Mouse (Mus musculus): Measurements from ENCODE around the gene Sin3a. TPM values are rescaled to one million over a fixed set of nuclear protein-coding genes. Genes with fewer than 3 reads are reported as not detected.

Sin3a gene
- 25.4 TPM for polyA plus RNA-seq (2017; shearing (Covaris generic))

GRCm38 (mm10) chr9:57071801-57072351, at the start of gene Sin3a:
Sin3a (plus strand) TSS chr9:57072040.

DNA sequence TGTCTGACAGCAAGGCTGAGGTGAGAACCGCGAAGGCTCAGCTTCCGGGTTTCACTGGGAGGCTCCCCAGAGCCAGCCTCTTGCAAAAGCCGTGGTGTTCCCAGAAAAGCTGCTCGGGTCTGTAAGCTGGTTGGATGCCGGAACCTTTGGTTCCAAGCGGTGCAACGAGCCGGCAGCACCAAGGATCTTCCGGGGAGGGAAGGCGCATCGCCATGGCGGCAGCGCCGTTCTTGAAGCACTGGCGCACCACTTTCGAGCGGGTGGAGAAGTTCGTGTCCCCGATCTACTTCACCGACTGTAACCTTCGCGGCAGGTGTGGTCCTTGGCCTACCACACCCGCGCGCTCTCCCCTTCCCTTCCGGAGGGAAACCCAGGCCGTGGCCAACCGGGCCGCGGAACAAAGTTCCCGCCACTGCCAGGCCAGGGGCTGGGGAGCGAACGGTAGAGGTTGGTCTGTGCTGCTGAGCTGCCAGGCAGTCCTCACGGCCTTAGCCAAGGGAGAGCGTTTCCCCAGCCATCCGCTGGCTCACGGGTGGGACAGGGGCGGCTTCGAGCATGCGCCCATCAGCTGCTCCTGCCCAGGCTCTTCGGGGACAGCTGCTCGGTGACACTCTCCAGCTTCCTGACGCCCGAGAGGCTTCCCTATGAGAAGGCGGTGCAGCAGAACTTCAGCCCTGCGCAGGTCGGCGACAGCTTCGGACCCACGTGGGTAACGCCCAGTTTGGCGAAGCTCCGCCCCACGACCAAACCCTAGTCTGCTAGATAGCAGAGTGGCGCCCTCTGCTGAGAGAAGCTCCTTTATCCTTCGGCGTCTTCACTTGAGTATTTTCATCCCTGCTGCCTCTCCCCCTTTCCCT, 59.0 kb downstream of the Sin3a start, which contains the start of gene Man2c1:
TSS of gene Man2c1 (plus strand) at position 114 of the 857 bp plus-strand sequence.

GRCm38 (mm10) chr9:57148144-57148878, 76.5 kb downstream of the Sin3a start, which contains the start of gene Neil1:
Neil1 (minus strand) TSS chr9:57148305.

DNA sequence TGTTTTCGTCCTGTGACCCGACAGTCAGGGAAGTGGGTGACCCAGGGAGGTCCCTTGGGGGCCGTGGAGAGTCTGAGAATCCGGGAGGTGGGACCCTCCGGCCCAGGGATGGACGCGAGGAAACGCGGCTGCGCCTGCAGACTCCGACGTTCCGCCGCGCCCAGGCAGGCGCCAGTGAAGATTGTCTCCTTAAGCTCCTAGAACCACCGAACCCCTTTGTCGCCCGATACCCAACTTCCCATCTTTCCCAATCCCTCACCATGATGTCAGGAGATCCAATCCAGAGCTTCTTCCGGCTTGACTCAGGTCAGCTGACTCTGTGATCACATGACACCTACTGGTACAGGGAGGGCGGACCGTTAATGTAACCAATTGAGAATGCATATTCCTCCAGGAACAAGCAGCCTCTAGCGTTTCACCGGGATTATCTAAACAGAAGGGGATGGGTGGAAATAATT, 86.2 kb downstream of the Sin3a start, which contains the start of gene Commd4:
TSS of gene Commd4 (minus strand) at position 319 of the 458 bp plus-strand sequence.

Other genes starting within 250 kb of the Sin3a start
- gene Odf3l1, start 207.4 kb upstream of the Sin3a start, polyA plus RNA-seq (2017; shearing (Covaris generic)), result not detected
- gene Cspg4, start 207.0 kb upstream of the Sin3a start, polyA plus RNA-seq (2017; shearing (Covaris generic)), result 0.32 TPM
- gene Snx33, start 143.7 kb upstream of the Sin3a start, polyA plus RNA-seq (2017; shearing (Covaris generic)), result 5.1 TPM
- 72.1 TPM for gene Imp3, start 134.6 kb upstream of the Sin3a start, polyA plus RNA-seq (2017; shearing (Covaris generic))
- 15.5 TPM for gene Snupn, start 121.2 kb upstream of the Sin3a start, polyA plus RNA-seq (2017; shearing (Covaris generic))
- gene Ptpn9, start 77.1 kb upstream of the Sin3a start, polyA plus RNA-seq (2017; shearing (Covaris generic)), result 16.7 TPM
- gene Man2c1, start 58.6 kb downstream of the Sin3a start, polyA plus RNA-seq (2017; shearing (Covaris generic)), result 74.8 TPM
- gene Neil1, start 76.3 kb downstream of the Sin3a start, polyA plus RNA-seq (2017; shearing (Covaris generic)), result 54.0 TPM
- 160 TPM for gene Commd4, start 86.3 kb downstream of the Sin3a start, polyA plus RNA-seq (2017; shearing (Covaris generic))
- 0.23 TPM for gene Trcg1, start 164.5 kb downstream of the Sin3a start, polyA plus RNA-seq (2017; shearing (Covaris generic))
- gene 1700017B05Rik, start 190.6 kb downstream of the Sin3a start, polyA plus RNA-seq (2017; shearing (Covaris generic)), result 13.4 TPM

Measured in effector memory CD4-positive, alpha-beta T cell, adult 7 months (primary cell).